Mouse (Mus musculus): ENCODE measurements at regions not wholly inside any gene's neighbourhood (a gene's known extent, or its start where the extent isn't known, plus 50 kb on each side); places are given as distances from the start of the nearest gene placed in this dataset.
A peak's percentile ranks its signal among the peaks of the same experiment; 100 is the strongest.

DNA sequence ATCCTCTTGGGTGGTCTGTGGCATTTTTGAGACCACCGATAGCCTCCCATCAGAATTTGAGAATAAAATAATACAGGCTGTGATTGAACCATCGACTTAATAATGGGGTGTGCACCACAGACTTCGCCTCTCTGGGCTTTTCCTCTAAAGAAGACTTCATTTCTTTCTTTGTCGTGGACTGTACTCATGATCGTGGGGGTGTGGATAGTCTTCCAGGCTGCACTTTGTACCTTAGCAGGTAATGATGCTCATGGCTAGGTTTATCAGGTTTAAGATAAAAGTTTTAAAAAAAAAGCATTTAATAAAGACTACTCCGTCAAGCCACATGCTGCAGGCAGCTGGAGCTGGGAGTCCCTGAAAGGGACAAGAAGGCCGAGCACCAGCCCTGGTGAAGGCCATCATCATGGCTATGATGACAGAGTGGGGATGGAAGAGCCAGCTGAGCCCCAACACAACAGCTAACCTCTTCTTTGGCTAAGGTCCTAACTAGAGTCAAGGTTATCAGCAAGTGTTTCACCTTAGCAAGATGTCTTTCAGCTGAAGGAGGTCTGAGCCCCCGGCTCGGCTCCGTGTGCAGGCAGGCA, 153.4 kb downstream of the Bcl2l11 start:
- no peak for TF ChIP-seq EP300 (IDR thresholded peaks at IDR 0.05; ENCODE audit: low read depth)
- TF ChIP-seq CTCF (IDR thresholded peaks at IDR 0.05; ENCODE audit: low read depth), result no peak
- no peak overlapping the region for H3K4me2 ChIP-seq (ENCODE audit: low read depth, low read length)
- no peaks in the 10 kb centered on the region for H3K36me3 ChIP-seq (replicated peaks; ENCODE audit: insufficient read depth, low read length)
- no peaks in the 10 kb centered on the region for H3K27me3 ChIP-seq (ENCODE audit: insufficient read depth, low read length)
- 74% methylated on average over 10 of the region's 10 CpGs for WGBS (ENCODE audit: insufficient replicate concordance)
- H3K4me1 ChIP-seq (ENCODE audit: insufficient read depth), result peaks cover 12% of the 10 kb centered on the region
- H3K4me3 ChIP-seq (ENCODE audit: low read depth, low read length), result no peak overlapping the region
- no peak overlapping the region for H3K27ac ChIP-seq (ENCODE audit: low read depth)
- DNase-seq (no peak), ATAC-seq (no peak)
- no peaks in the 10 kb centered on the region for H3K9me3 ChIP-seq (ENCODE audit: low read length)
- H3K9ac ChIP-seq (replicated peaks), result no peak overlapping the region

- ATAC-seq (no peak), DNase-seq (no peak)
- TF ChIP-seq CTCF (IDR thresholded peaks at IDR 0.05; ENCODE audit: low read depth) (no peak), EP300 (IDR thresholded peaks at IDR 0.05; ENCODE audit: low read depth) (no peak)
- 42% methylated on average over 4 of the region's 4 CpGs for WGBS (ENCODE audit: insufficient replicate concordance)
- Histone ChIP-seq H3K27me3 (ENCODE audit: insufficient read depth, low read length) (no peaks in the 10 kb centered on the region), H3K36me3 (replicated peaks; ENCODE audit: insufficient read depth, low read length) (no peaks in the 10 kb centered on the region), H3K9ac (replicated peaks) (no peak overlapping the region), H3K4me1 (ENCODE audit: insufficient read depth) (no peaks in the 10 kb centered on the region), H3K27ac (ENCODE audit: low read depth) (no peak overlapping the region), H3K9me3 (ENCODE audit: low read length) (no peaks in the 10 kb centered on the region), H3K4me3 (ENCODE audit: low read depth, low read length) (no peak overlapping the region), H3K4me2 (ENCODE audit: low read depth, low read length) (no peak overlapping the region)
Observed at GRCm38 (mm10) chr2:128282591-128282990, 156.8 kb downstream of the Bcl2l11 start.

DNA sequence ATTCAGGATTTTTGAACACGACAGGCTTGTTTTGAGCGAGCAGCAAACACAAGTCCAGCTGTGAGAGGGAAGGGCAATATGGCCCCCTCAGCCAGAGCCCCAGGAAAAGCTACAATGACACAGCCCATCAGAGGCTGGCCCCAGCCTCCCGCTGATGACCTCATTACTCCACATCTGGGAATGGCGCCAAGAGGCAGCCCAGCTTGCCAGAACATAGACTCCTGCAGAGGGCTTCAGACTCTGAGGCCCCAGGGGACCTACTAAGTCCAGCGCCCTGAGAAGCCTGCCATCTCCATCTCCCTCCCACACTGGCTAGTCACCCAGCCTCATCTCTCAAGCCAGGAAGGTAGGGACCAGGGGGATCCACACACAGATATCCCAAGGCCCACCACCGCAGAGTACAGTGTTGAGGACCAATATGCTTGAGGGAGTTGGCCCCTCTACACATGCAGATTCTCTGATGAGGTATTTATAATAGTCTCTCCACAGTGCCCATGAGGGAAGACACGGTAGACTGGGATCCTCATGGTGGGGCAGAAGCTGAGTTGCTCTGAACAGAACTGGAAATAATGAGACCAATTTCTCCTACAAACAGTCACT, 159.1 kb downstream of the Bcl2l11 start:
- no peaks in the 10 kb centered on the region for H3K4me1 ChIP-seq (ENCODE audit: insufficient read depth)
- no peaks in the 10 kb centered on the region for H3K27me3 ChIP-seq (ENCODE audit: insufficient read depth, low read length)
- ATAC-seq (peak; percentile 76), DNase-seq (peak; percentile 78)
- H3K4me2 ChIP-seq (ENCODE audit: low read depth, low read length), result no peak overlapping the region
- 64% methylated on average over 7 of the region's 7 CpGs for WGBS (ENCODE audit: insufficient replicate concordance)
- H3K36me3 ChIP-seq (replicated peaks; ENCODE audit: insufficient read depth, low read length), result no peaks in the 10 kb centered on the region
- H3K27ac ChIP-seq (ENCODE audit: low read depth), result no peak overlapping the region
- no peak overlapping the region for H3K9ac ChIP-seq (replicated peaks)
- no peaks in the 10 kb centered on the region for H3K9me3 ChIP-seq (ENCODE audit: low read length)
- TF ChIP-seq EP300 (IDR thresholded peaks at IDR 0.05; ENCODE audit: low read depth) (no peak), CTCF (IDR thresholded peaks at IDR 0.05; ENCODE audit: low read depth) (0 out of 2 replicates have a peak, but pooled peaks have one; percentile 7)
- H3K4me3 ChIP-seq (ENCODE audit: low read depth, low read length), result no peak overlapping the region

- 81% methylated on average over 12 of the region's 12 CpGs for WGBS (ENCODE audit: insufficient replicate concordance)
- Histone ChIP-seq H3K9me3 (ENCODE audit: low read length) (no peaks in the 10 kb centered on the region), H3K27me3 (ENCODE audit: insufficient read depth, low read length) (no peaks in the 10 kb centered on the region), H3K36me3 (replicated peaks; ENCODE audit: insufficient read depth, low read length) (no peaks in the 10 kb centered on the region), H3K4me1 (ENCODE audit: insufficient read depth) (no peaks in the 10 kb centered on the region), H3K4me2 (ENCODE audit: low read depth, low read length) (no peak overlapping the region), H3K9ac (replicated peaks) (no peak overlapping the region), H3K4me3 (ENCODE audit: low read depth, low read length) (no peak overlapping the region), H3K27ac (ENCODE audit: low read depth) (no peak overlapping the region)
- TF ChIP-seq EP300 (IDR thresholded peaks at IDR 0.05; ENCODE audit: low read depth), result no peak
- ATAC-seq (no peak), DNase-seq (no peak)
Observed at GRCm38 (mm10) chr2:128285457-128285856, 159.6 kb downstream of the Bcl2l11 start.

GRCm38 (mm10) chr2:128288138-128288551, 162.3 kb downstream of the Bcl2l11 start:
- Histone ChIP-seq H3K27me3 (ENCODE audit: insufficient read depth, low read length) (no peaks in the 10 kb centered on the region), H3K27ac (ENCODE audit: low read depth) (no peak overlapping the region), H3K9me3 (ENCODE audit: low read length) (no peaks in the 10 kb centered on the region), H3K4me2 (ENCODE audit: low read depth, low read length) (no peak overlapping the region), H3K36me3 (replicated peaks; ENCODE audit: insufficient read depth, low read length) (no peaks in the 10 kb centered on the region), H3K9ac (replicated peaks) (no peak overlapping the region), H3K4me3 (ENCODE audit: low read depth, low read length) (no peak overlapping the region), H3K4me1 (ENCODE audit: insufficient read depth) (no peaks in the 10 kb centered on the region)
- DNase-seq (no peak), ATAC-seq (no peak)
- WGBS (ENCODE audit: insufficient replicate concordance), result 61% methylated on average over 12 of the region's 12 CpGs
- TF ChIP-seq EP300 (IDR thresholded peaks at IDR 0.05; ENCODE audit: low read depth) (no peak), CTCF (IDR thresholded peaks at IDR 0.05; ENCODE audit: low read depth) (no peak)

- H3K9me3 ChIP-seq (ENCODE audit: low read length), result no peaks in the 10 kb centered on the region
- H3K27ac ChIP-seq (ENCODE audit: low read depth), result no peak overlapping the region
- ATAC-seq, result no peak
- TF ChIP-seq EP300 (IDR thresholded peaks at IDR 0.05; ENCODE audit: low read depth) (no peak), CTCF (IDR thresholded peaks at IDR 0.05; ENCODE audit: low read depth) (no peak)
- H3K36me3 ChIP-seq (replicated peaks; ENCODE audit: insufficient read depth, low read length), result no peaks in the 10 kb centered on the region
- H3K9ac ChIP-seq (replicated peaks), result no peak overlapping the region
- no peak overlapping the region for H3K4me3 ChIP-seq (ENCODE audit: low read depth, low read length)
- no peak for DNase-seq
- H3K4me2 ChIP-seq (ENCODE audit: low read depth, low read length), result no peak overlapping the region
- 72% methylated on average over 3 of the region's 3 CpGs for WGBS (ENCODE audit: insufficient replicate concordance)
- no peaks in the 10 kb centered on the region for H3K27me3 ChIP-seq (ENCODE audit: insufficient read depth, low read length)
- peaks cover 6% of the 10 kb centered on the region for H3K4me1 ChIP-seq (ENCODE audit: insufficient read depth)
Observed at GRCm38 (mm10) chr2:128290609-128291008, 164.8 kb downstream of the Bcl2l11 start.
